In genomic region chr6:147216156-147216555, GRCm38 (mm10) we compare ENCODE assay signal across 18 mouse cellular contexts. TPM values are rescaled to one million over a fixed set of nuclear protein-coding genes. Genes with fewer than 3 reads are reported as not detected.
DNase-seq lines count a peak whose midpoint lies in the region; ATAC-seq lines count a peak whose summit lies in the region.
"Had no signal": no experiment of that assay in that cellular context is flagged by ENCODE, and none has a peak within 500 bp of the region (broad histone marks: within the 10 kb centered on the region; RNA-seq: fewer than 3 reads in every experiment).

No protein-coding gene starts in this region.

- ATAC-seq in monocyte, adult 5-6 weeks (replicated peaks; ENCODE audit: insufficient number of reproducible peaks, low FRiP score, low TSS enrichment, poor library complexity, severe bottlenecking), result no peak
- ATAC-seq: forebrain, embryonic 16.5 days; hindbrain, embryonic 16.5 days; inflammation-experienced regulatory T-cells, adult 6 months; intestine, postnatal 0 days had no signal

- peak; percentile 6 for DNase-seq in heart, postnatal 4 days
- no peak for DNase-seq in heart, adult 18-20 months
- DNase-seq in adrenal gland, adult (ENCODE audit: inconsistent age in 2 of 2, low spot score in 1 of 2), result peak; percentile 67 to 87
- peak; percentile 72 for DNase-seq in adrenal gland, adult 8-10 months
- peak; percentile 65 to 74 for DNase-seq in adrenal gland, postnatal 36 days
- no peak for DNase-seq in left cerebral cortex, postnatal 14 days (ENCODE audit: low spot score in 2 of 2)
- DNase-seq: cerebellum, adult 18-20 months; cerebellum, adult 9-11 months; cerebellum, postnatal 36 days; gastrocnemius, postnatal 25 days; heart, postnatal 36 days had no signal

- intact Hi-C loops in left cerebral cortex, postnatal 14 days (cut with DNase I), result no loop called here

RNA-seq across cellular contexts. Expression of gene Pthlh, which starts 47.8 kb away (rescaled TPM):
- 1 to 10 TPM; 1.3 to 2.0 TPM for total RNA-seq in heart, postnatal 4 days (2021)
- 1 to 10 TPM in 1 of 2 experiments, under 1 TPM in 1; 0.74 to 1.3 TPM for total RNA-seq in heart, adult 18-20 months (2021)
- under 1 TPM; 0.30 to 0.52 (median 0.41) TPM for total RNA-seq in adrenal gland, adult 8-10 months (2022)
- total RNA-seq in adrenal gland, postnatal 36 days (2021), result 1 to 10 TPM in 1 of 2 experiments, not detected in 1; 2.2 TPM
- 1 to 10 TPM; 3.7 to 3.8 TPM for total RNA-seq in left cerebral cortex, postnatal 14 days (2021)
- not detected in 3 replicates for total RNA-seq in monocyte, adult 5-6 weeks (2017)
- total RNA-seq: CH12.LX; granulocyte monocyte progenitor cell, adult 5-6 weeks had no signal

Comparison
In these comparisons a context has a peak if more than half of its experiments do, and no peak if none do; other contexts are left out.
1. DNase-seq: peak in heart, postnatal 4 days (single experiment), adrenal gland, adult (2 of 2), adrenal gland, adult 8-10 months (single experiment) and adrenal gland, postnatal 36 days (2 of 2); none in heart, adult 18-20 months (0 of 2) and left cerebral cortex, postnatal 14 days (0 of 2).